Mouse (Mus musculus): Measurements from ENCODE around the gene Gabbr2. TPM values are rescaled to one million over a fixed set of nuclear protein-coding genes. Genes with fewer than 3 reads are reported as not detected.

The Gabbr2 gene
- total and polyA plus RNA-seq, 3 experiments, result not detected

GRCm38 (mm10) chr4:46727153-46727552 lies 264.5 kb downstream of the Gabbr2 start:
- no peaks in the 10 kb centered on the region for H3K79me2 ChIP-seq (replicated peaks; ENCODE audit: control insufficient read depth, extremely low read depth, insufficient read depth, poor library complexity, severe bottlenecking)
- H3K9ac ChIP-seq (ENCODE audit: insufficient read depth, low read depth), result no peak overlapping the region
- no peaks in the 10 kb centered on the region for H3K4me1 ChIP-seq (ENCODE audit: control insufficient read depth in 1 of 2, insufficient read depth in 2 of 2)
- dilution Hi-C loops (cut with MboI; ENCODE audit: extremely low pct_ligation_motif_present, extremely low pct_unique_long_range_greater_than_20kb, low sequenced_read_pairs) (no loop called here), in situ Hi-C loops (cut with MboI; ENCODE audit: low pct_ligation_motif_present, low pct_unique_long_range_greater_than_20kb, low sequenced_read_pairs) (no loop called here)
- DNase-seq (ENCODE audit: extremely low read depth), result no peak
- no peaks in the 10 kb centered on the region for H3K36me3 ChIP-seq (replicated peaks in 1 of 2; ENCODE audit: control insufficient read depth in 1 of 2, insufficient read depth in 1 of 2, low read length in 1 of 2)
- TF ChIP-seq ZMIZ1 (IDR thresholded peaks at IDR 0.05; ENCODE audit: low read depth, low read length), result no peak
- TF ChIP-seq CTCF (conservative IDR thresholded peaks at IDR 0.05 in 1 of 2, IDR thresholded peaks at IDR 0.05 in 1 of 2; ENCODE audit: low read depth in 2 of 2, low read length in 2 of 2), result no peak
- TF ChIP-seq ZKSCAN1 (IDR thresholded peaks at IDR 0.05; ENCODE audit: borderline replicate concordance, low read depth, low read length), result no peak
- no peak for TF ChIP-seq ZC3H11A (IDR thresholded peaks at IDR 0.05; ENCODE audit: low read depth, low read length)
- TF ChIP-seq HCFC1 (IDR thresholded peaks at IDR 0.05; ENCODE audit: low read depth, low read length), result no peak
- TF ChIP-seq ETS1 (conservative IDR thresholded peaks at IDR 0.05; ENCODE audit: low read depth, low read length), result no peak
- no peak overlapping the region for H3K27ac ChIP-seq (ENCODE audit: insufficient read depth, low read depth)
- H3K4me2 ChIP-seq (ENCODE audit: insufficient read depth, low read depth, poor library complexity, severe bottlenecking), result no peak overlapping the region
- no peaks in the 10 kb centered on the region for H3K9me3 ChIP-seq (replicated peaks; ENCODE audit: low read length)
- H3K27me3 ChIP-seq (replicated peaks), result peaks cover 23% of the 10 kb centered on the region
- no peak overlapping the region for H3K4me3 ChIP-seq (replicated peaks in 1 of 3; ENCODE audit: low read depth in 2 of 3, low read length in 2 of 3, poor library complexity in 1 of 3)

- dilution Hi-C loops (cut with MboI; ENCODE audit: extremely low pct_ligation_motif_present, extremely low pct_unique_long_range_greater_than_20kb, low sequenced_read_pairs) (no loop called here), in situ Hi-C loops (cut with MboI; ENCODE audit: low pct_ligation_motif_present, low pct_unique_long_range_greater_than_20kb, low sequenced_read_pairs) (no loop called here)
- Histone ChIP-seq H3K79me2 (replicated peaks; ENCODE audit: control insufficient read depth, extremely low read depth, insufficient read depth, poor library complexity, severe bottlenecking) (no peaks in the 10 kb centered on the region), H3K27ac (ENCODE audit: insufficient read depth, low read depth) (no peak overlapping the region), H3K4me1 (ENCODE audit: control insufficient read depth in 1 of 2, insufficient read depth in 2 of 2) (no peaks in the 10 kb centered on the region), H3K36me3 (replicated peaks in 1 of 2; ENCODE audit: control insufficient read depth in 1 of 2, insufficient read depth in 1 of 2, low read length in 1 of 2) (no peaks in the 10 kb centered on the region), H3K9ac (ENCODE audit: insufficient read depth, low read depth) (no peak overlapping the region), H3K9me3 (replicated peaks; ENCODE audit: low read length) (no peaks in the 10 kb centered on the region), H3K4me2 (ENCODE audit: insufficient read depth, low read depth, poor library complexity, severe bottlenecking) (no peak overlapping the region), H3K4me3 (replicated peaks in 1 of 3; ENCODE audit: low read depth in 2 of 3, low read length in 2 of 3, poor library complexity in 1 of 3) (no peak overlapping the region), H3K27me3 (replicated peaks) (peaks cover 61% of the 10 kb centered on the region)
- no peak for TF ChIP-seq UBTF (IDR thresholded peaks at IDR 0.05; ENCODE audit: low read depth, low read length)
- TF ChIP-seq MAFK (IDR thresholded peaks at IDR 0.05; ENCODE audit: insufficient replicate concordance, low read length), result no peak
- TF ChIP-seq POLR2AphosphoS2 (IDR thresholded peaks at IDR 0.05; ENCODE audit: low read depth, low read length), result no peak
- no peak for TF ChIP-seq TBP (conservative IDR thresholded peaks at IDR 0.05; ENCODE audit: low read depth, low read length)
- no peak for TF ChIP-seq ZMIZ1 (IDR thresholded peaks at IDR 0.05; ENCODE audit: low read depth, low read length)
- no peak for TF ChIP-seq ZC3H11A (IDR thresholded peaks at IDR 0.05; ENCODE audit: low read depth, low read length)
- TF ChIP-seq JUND (conservative IDR thresholded peaks at IDR 0.05; ENCODE audit: low read depth, low read length), result no peak
- TF ChIP-seq CHD2 (IDR thresholded peaks at IDR 0.05; ENCODE audit: low read length), result no peak
- TF ChIP-seq SMC3 (IDR thresholded peaks at IDR 0.05; ENCODE audit: low read depth, low read length), result no peak
- TF ChIP-seq BHLHE40 (IDR thresholded peaks at IDR 0.05; ENCODE audit: low read depth, low read length), result no peak
- no peak for TF ChIP-seq EP300 (IDR thresholded peaks at IDR 0.05; ENCODE audit: low read length)
- no peak for TF ChIP-seq ETS1 (conservative IDR thresholded peaks at IDR 0.05; ENCODE audit: low read depth, low read length)
- TF ChIP-seq ZNF384 (IDR thresholded peaks at IDR 0.05; ENCODE audit: low read depth, low read length), result no peak
- no peak for TF ChIP-seq RCOR1 (conservative IDR thresholded peaks at IDR 0.05; ENCODE audit: low read depth, low read length)
- TF ChIP-seq JUN (IDR thresholded peaks at IDR 0.05; ENCODE audit: insufficient read depth, low read depth, low read length), result no peak
- TF ChIP-seq MEF2A (IDR thresholded peaks at IDR 0.05; ENCODE audit: borderline replicate concordance, low read depth, low read length), result no peak
- TF ChIP-seq POLR2A (IDR thresholded peaks at IDR 0.05; ENCODE audit: low read depth, low read length), result no peak
- DNase-seq (ENCODE audit: extremely low read depth), result no peak
Observed at GRCm38 (mm10) chr4:46720821-46721557, 270.7 kb downstream of the Gabbr2 start.
